Mouse (Mus musculus) stomach, postnatal 0 days (tissue): ENCODE measurements around the gene Pak6. TPM values are rescaled to one million over a fixed set of nuclear protein-coding genes. Genes with fewer than 3 reads are reported as not detected.

ENCODE experiments used
- ATAC-seq: fragments of 200-750 bp; cut with Nextera tagmentation; 2 replicates; pipeline ENCODE4 v1.8.0; 2017; ENCODE audit not compliant: low FRiP score, low TSS enrichment
- DNase-seq: peaks from one replicate; pipeline ENCODE4 v3.0.0-alpha.2; 2016; ENCODE audit warnings: low spot score
- H3K27ac ChIP-seq: fragments of 300-500 bp; sonication (generic); replicated peaks from 2 replicates; pipeline ENCODE4 v1.5.1; 2014; ENCODE audit warnings: mild to moderate bottlenecking, control low read depth
- H3K27me3 ChIP-seq: fragments of 300-500 bp; sonication (generic); 2 replicates; pipeline ENCODE4 v1.6.1; 2014; ENCODE audit warnings: low read length; ENCODE audit not compliant: control insufficient read depth, insufficient read depth
- H3K36me3 ChIP-seq: fragments of 300-500 bp; sonication (generic); 2 replicates; pipeline ENCODE4 v1.6.1; 2014; ENCODE audit warnings: low read length, mixed read lengths; ENCODE audit not compliant: control insufficient read depth, insufficient read depth
- H3K4me1 ChIP-seq: fragments of 300-500 bp; sonication (generic); replicated peaks from 2 replicates; pipeline ENCODE4 v1.6.1; 2014; ENCODE audit warnings: antibody characterized with exemption; ENCODE audit not compliant: control insufficient read depth, insufficient read depth
- H3K4me2 ChIP-seq: fragments of 300-500 bp; sonication (generic); replicated peaks from 2 replicates; pipeline ENCODE4 v1.6.1; 2014; ENCODE audit warnings: low read depth, mild to moderate bottlenecking, control low read depth, moderate library complexity
- H3K4me3 ChIP-seq: fragments of 300-500 bp; sonication (generic); 2 replicates; pipeline ENCODE4 v1.5.1; 2014; ENCODE audit warnings: low read depth, low read length, control low read depth
- H3K9ac ChIP-seq: fragments of 300-500 bp; sonication (generic); 2 replicates; pipeline ENCODE4 v1.6.1; 2014; ENCODE audit warnings: mild to moderate bottlenecking, low read length, control low read depth, mixed read lengths
- H3K9me3 ChIP-seq: fragments of 300-500 bp; sonication (generic); 2 replicates; pipeline ENCODE4 v1.6.1; 2016; ENCODE audit warnings: low read length; ENCODE audit not compliant: control insufficient read depth
- CTCF ChIP-seq: IDR thresholded peaks from 2 replicates; pipeline ENCODE4 v1.5.1; 2016; ENCODE audit warnings: antibody characterized with exemption, low read depth, mild to moderate bottlenecking, moderate library complexity
- EP300 ChIP-seq: optimal IDR thresholded peaks from 2 replicates; pipeline ENCODE3; 2016; ENCODE audit warnings: antibody characterized with exemption
- WGBS: fragments of 180-500 bp; shearing (Covaris S2); extraction: QIAGEN DNeasy Blood & Tissue Kit; methylation state at CpG from one replicate; pipeline ENCODE4 v1.1.7; 2014; 5-methylcytosine and 5-hydroxymethylcytosine counted together
- polyA plus RNA-seq: library from polyadenylated mRNA; unstranded; fragments of >200 nt; fragmentation: Nextera tagmentation; extraction: Ambion mirVana; gene quantifications from 2 replicates; pipeline ENCODE4 v1.2.1, GENCODE M21; 2015

Pak6 gene
- polyA plus RNA-seq = 3.7 and 5.3 TPM in 2 replicates

DNA sequence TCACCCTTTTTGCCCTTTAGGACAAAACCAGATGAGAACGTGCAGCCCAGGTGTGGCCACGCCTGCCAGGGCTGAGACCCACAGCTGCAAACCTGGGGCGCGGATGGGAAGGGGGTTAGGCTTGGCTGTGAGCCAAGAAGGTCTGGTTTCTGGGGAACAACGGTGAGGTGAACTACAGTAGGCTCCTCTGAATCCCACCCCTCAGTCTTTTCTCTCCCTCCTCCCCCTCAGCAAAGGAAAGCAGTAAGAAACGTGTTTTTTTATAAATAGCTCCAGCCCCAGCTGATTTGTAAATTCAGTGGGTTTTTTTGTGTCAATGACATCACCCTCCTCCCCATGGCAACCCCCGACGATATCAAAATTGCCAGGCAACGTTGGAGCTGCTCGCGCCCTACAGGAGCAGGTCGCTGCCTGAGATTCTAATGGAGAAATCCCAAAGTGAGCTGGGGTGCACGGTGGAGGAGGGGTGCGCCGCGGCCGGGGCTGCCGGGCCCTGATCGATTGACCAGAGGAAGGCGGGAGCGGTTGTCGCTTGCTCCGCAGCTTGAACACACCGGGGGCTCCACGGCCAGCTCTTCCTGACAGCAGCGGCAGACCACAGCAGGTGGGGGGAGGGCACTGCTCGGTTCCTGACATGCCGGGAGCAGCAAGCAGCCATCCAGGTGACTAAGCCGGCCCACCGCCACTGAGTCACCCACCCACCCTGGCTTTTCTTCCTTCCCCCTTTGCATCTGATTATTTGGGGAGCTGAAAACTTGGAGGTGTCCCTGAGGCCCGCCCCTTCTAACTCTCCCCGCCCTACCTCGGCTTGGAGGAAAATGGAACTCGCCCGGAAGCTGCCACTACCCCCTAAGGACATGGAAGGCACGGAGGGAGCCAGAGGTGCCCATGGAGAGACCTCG, at the start of gene Pak6:
Gene Pak6, plus strand, starts transcription at position 402 of the 902 bp plus-strand sequence.
- H3K9ac ChIP-seq = peak within 1 kb of the TSS; percentile 60
- H3K27me3 ChIP-seq = no peaks in the 10 kb centered on the region
- peak; percentile 25 for ATAC-seq
- no peaks in the 10 kb centered on the region for H3K9me3 ChIP-seq
- 0 out of 2 replicates have a peak, but pooled peaks cover 4% of the 10 kb centered on the region for H3K4me1 ChIP-seq
- TF ChIP-seq EP300 = no peak
- no peak for TF ChIP-seq CTCF
- DNase-seq = peak; percentile 40
- H3K4me3 ChIP-seq = peak within 1 kb of the TSS; percentile 42
- no peaks in the 10 kb centered on the region for H3K36me3 ChIP-seq
- peak within 1 kb of the TSS; percentile 68 for H3K4me2 ChIP-seq
- H3K27ac ChIP-seq = peak within 1 kb of the TSS; percentile 83
- 5% methylated on average over 37 of the region's 37 CpGs for WGBS

DNA sequence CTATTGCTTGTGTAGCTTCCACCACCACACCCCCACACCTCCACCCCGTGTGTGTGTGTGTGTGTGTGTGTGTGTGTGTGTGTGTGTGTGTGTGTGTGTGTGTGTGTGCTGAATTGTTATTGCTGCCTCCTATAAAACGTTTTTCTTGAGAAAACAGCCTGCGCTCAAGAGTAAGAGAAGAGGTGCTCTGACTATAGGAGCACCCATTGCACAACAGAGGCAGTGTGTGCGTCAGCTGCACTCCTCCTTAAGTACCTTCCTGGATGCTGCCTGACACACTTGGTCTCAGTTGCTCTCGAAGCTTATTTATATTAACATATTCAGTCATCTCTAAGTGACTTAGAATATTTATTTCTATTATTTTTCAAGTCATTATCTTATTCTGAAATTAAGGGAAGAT, 45.1 kb upstream of the Pak6 start:
- H3K36me3 ChIP-seq = no peaks in the 10 kb centered on the region; the same call in 1 of the 2 replicates
- WGBS = 83% methylated on average over 5 of the region's 5 CpGs
- no peaks in the 10 kb centered on the region for H3K9me3 ChIP-seq
- no peaks in the 10 kb centered on the region for H3K27me3 ChIP-seq
- H3K27ac ChIP-seq = no peak overlapping the region
- H3K4me2 ChIP-seq = no peak overlapping the region
- DNase-seq = no peak
- ATAC-seq = no peak
- H3K4me3 ChIP-seq = no peak overlapping the region
- no peak overlapping the region for H3K9ac ChIP-seq
- H3K4me1 ChIP-seq = no peaks in the 10 kb centered on the region
- no peak for TF ChIP-seq CTCF
- no peak for TF ChIP-seq EP300

DNA sequence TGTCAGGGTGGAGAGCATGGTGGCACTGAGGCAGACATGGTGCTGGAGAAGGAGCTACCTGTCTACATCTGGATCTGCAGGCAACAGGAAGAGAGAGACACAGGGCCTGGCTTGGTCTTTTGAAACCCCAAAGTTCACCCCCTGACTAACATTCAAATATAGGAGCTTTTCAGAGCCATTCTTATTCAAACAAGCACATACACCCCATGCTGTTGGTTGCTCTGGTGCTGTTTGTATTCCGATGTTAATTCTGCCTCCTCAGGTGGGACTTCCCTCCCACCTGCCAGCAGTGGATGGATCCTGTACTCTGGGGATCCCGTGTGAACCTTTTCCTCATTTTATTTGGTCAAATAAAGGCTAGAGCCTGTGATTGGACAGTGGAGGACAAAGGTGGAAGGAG, 43.0 kb upstream of the Pak6 start:
- H3K27ac ChIP-seq = no peak overlapping the region
- no peaks in the 10 kb centered on the region for H3K4me1 ChIP-seq
- H3K27me3 ChIP-seq = no peaks in the 10 kb centered on the region
- ATAC-seq (no peak), DNase-seq (no peak)
- H3K36me3 ChIP-seq = no peaks in the 10 kb centered on the region; the same call in 1 of the 2 replicates
- no peak overlapping the region for H3K4me2 ChIP-seq
- no peaks in the 10 kb centered on the region for H3K9me3 ChIP-seq
- H3K4me3 ChIP-seq = no peak overlapping the region
- no peak overlapping the region for H3K9ac ChIP-seq
- 67% methylated on average over 2 of the region's 2 CpGs for WGBS
- TF ChIP-seq CTCF (no peak), EP300 (no peak)

DNA sequence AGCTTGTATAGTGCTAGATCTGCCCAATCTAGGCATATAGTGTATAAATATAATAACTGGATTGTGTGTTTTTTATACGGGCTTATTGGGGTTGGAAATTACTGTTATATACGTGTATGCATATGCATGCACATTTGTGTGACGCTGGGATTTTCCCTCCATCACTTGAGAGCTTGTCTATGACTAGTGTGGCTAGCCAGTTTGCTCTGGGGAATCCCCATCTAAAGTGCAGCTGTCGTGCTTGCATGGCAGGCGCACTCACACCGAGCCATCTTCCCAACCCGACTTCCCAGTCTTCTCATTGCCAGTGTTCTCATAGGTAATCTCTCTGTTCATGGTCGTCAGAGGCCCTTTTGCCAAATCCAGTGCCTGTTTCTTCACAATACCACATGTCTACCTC, 42.5 kb upstream of the Pak6 start:
- Histone ChIP-seq H3K27ac (no peak overlapping the region), H3K9ac (no peak overlapping the region), H3K36me3 (no peaks in the 10 kb centered on the region; the same call in 1 of the 2 replicates), H3K4me1 (no peaks in the 10 kb centered on the region), H3K4me3 (no peak overlapping the region), H3K27me3 (no peaks in the 10 kb centered on the region), H3K9me3 (no peaks in the 10 kb centered on the region), H3K4me2 (no peak overlapping the region)
- ATAC-seq (no peak), DNase-seq (no peak)
- 87% methylated on average over 8 of the region's 8 CpGs for WGBS
- TF ChIP-seq CTCF (no peak), EP300 (no peak)

DNA sequence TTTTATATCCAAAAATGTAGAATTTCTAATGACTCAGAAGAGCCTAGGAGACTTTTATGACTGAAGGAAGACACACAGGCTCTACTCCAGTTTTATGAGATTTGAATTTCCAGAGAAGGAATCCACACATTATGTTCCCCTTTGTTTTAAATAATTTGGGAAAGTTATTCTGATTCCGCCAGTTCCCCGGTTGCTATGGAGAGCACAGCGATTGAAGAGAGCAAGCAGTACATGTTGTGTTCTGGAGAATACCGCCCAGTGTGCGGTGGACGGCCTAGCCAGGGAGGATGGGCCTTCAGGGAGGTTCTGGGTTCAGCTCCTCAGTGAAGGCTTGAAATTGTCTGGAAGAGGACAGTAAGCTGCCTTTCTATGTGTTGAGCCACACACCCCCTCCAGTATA, 33.8 kb upstream of the Pak6 start:
- no peaks in the 10 kb centered on the region for H3K9me3 ChIP-seq
- H3K36me3 ChIP-seq = peaks cover 12% of the 10 kb centered on the region; the same call in 1 of the 2 replicates
- no peak for TF ChIP-seq CTCF
- TF ChIP-seq EP300 = no peak
- no peak for DNase-seq
- no peaks in the 10 kb centered on the region for H3K4me1 ChIP-seq
- no peak overlapping the region for H3K4me3 ChIP-seq
- H3K27ac ChIP-seq = no peak overlapping the region
- H3K4me2 ChIP-seq = no peak overlapping the region
- H3K9ac ChIP-seq = no peak overlapping the region
- WGBS = 87% methylated on average over 6 of the region's 6 CpGs
- no peak for ATAC-seq
- no peaks in the 10 kb centered on the region for H3K27me3 ChIP-seq

GRCm38 (mm10) chr2:118633441-118633840, 29.7 kb upstream of the Pak6 start:
- H3K27ac ChIP-seq = no peak overlapping the region
- DNase-seq (no peak), ATAC-seq (no peak)
- H3K27me3 ChIP-seq = no peaks in the 10 kb centered on the region
- H3K4me2 ChIP-seq = no peak overlapping the region
- H3K4me3 ChIP-seq = no peak overlapping the region
- no peak overlapping the region for H3K9ac ChIP-seq
- no peak for TF ChIP-seq CTCF
- no peak for TF ChIP-seq EP300
- peaks cover 12% of the 10 kb centered on the region; the same call in 1 of the 2 replicates for H3K36me3 ChIP-seq
- no peaks in the 10 kb centered on the region for H3K4me1 ChIP-seq
- WGBS = 79% methylated on average over 5 of the region's 5 CpGs
- no peaks in the 10 kb centered on the region for H3K9me3 ChIP-seq
